Mouse (Mus musculus) testis, postnatal 14 days (tissue): ENCODE measurements at regions not wholly inside any gene's neighbourhood (a gene's known extent, or its start where the extent isn't known, plus 50 kb on each side); places are given as distances from the start of the nearest gene placed in this dataset.

Experiments used
- DNase-seq: peaks from one replicate; pipeline ENCODE4 v3.0.0; 2021; ENCODE audit warnings: low spot score

DNA sequence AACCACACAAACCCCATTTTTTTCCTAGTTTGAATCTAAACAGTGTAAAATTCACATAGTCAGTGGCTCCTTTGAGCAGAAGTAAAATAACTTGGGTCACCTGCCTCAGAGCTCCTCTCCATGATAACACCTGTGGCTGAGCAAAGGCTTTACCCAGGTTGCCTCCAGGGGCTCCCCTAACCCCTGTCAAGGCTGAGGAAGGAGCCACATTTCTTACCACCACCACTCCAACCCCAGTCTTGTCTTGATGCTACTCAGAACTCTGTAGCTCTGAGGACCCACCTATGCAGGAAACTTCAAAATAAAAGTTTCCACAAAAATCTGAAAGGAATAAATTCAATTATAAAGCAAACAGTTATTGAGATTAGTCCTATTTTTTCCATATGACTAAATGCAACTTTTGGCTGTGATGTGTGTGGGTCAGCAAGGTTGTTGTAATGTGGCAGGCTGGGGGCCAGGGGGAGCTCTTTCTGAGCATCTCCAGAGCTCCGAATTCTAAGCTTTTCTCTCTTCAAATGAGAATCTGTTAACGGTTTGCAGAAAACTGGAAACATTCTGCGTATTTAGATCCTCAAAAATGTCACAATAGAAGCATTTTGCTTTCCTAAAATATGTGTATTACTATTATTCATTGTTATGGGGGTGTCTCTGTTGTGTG is 159.0 kb upstream of the Dusp10 start:
- DNase-seq, result no peak

DNA sequence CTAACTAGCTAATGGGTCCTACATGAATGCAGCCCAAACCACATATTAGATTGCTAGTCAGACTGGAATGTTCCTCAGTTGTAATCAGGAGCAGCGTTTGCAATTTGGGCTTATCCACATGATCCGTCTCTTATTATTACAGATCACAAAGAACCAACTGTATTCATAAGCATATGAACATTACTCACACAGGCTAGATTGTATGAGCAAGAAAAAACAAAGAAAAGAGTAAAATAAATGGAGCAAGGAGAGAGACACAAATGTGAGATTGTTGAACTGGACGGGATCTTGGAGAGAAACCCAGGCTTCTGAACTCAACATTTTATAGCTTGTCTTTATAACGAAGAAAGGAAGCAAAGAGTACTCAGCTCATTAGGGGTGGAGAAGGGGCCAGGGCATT is 148.0 kb upstream of the Dusp10 start:
- DNase-seq, result no peak

DNA sequence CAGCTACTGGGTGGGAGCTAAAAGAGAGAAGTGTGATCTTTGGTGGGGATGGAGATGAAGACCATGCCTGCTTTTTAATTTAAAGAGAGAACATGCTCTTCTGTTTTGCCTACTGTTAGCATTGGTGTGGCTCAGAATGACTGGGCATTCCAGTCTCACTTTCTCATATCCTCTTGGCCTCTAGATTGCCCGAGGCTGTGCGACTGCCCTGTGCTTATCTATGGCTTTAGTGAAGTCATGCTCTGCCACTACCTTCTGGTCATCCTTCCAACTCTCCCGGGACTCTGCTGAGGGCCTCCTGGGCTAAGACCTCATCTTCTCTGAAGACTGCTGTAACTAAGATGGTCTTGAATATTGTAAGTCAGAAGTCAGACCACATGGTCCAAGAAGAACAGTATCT is 147.5 kb upstream of the Dusp10 start:
- no peak for DNase-seq

- DNase-seq, result no peak
Observed at GRCm38 (mm10) chr1:183868965-183869364, 144.1 kb upstream of the Dusp10 start.

GRCm38 (mm10) chr1:183895936-183896335 is 117.2 kb upstream of the Dusp10 start:
- no peak for DNase-seq

DNA sequence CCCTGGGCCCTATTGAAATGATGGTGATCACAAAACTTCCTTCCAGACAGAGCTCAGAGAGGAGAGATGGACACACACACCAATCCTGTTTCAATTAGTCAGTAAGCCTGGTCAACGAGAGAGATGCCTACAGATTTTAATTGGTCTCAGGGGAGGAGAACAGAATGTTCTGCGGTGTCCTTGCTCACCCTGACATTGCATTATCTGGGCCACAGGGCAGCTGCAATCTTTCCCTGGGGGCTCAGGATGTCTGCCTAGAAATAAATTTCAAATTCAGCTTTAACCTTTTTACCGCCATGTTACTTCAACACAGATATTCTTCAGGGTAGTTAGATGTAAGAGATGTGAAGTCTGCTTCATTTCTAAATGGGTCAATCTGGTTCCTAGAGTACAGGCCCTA is 115.0 kb upstream of the Dusp10 start:
- DNase-seq, result peak; percentile 19

DNA sequence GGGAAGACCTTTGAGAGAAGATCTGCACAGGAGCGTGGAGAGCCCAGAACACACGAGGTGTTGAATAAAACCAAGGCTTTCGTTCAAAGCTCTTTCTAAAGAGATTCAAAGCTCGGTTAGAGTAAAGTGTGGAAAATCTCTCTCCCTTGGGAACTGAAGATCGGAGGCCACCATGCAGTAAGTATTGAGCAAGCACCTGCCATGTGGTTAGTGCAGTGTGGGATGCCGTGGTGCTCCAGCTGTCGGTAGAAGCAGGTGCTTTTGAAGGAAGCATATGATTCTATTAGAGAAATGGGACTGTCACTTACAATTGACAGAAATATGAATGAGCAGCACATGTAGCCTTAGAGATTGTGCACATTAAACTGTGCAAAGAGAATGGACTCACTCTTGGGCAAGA is 108.5 kb upstream of the Dusp10 start:
- DNase-seq, result no peak

- DNase-seq, result peak; percentile 45
Observed at GRCm38 (mm10) chr1:183905345-183906142, 107.6 kb upstream of the Dusp10 start.

DNA sequence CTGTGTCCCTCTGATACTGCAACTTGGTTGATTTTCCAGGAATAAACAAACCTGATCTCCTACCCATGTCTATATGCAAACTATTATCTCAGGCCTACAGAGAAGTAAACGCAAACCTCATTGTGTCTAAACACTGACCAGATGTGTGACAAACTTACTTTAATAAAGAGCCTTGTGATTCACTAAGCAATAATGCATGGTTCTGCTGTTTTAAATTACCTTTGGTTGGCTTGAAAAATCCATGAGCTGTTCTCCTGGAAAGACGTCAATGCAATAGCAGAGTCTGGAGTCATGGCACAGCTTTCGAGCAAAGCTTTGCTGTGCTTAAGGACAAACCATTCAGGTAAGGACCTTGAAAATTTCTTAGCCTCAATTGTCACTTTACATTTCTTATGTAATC is 95.4 kb upstream of the Dusp10 start:
- no peak for DNase-seq

- no peak for DNase-seq
Observed at GRCm38 (mm10) chr1:183921262-183921661, 91.8 kb upstream of the Dusp10 start.

GRCm38 (mm10) chr1:183928539-183928938 is 84.6 kb upstream of the Dusp10 start:
- no peak for DNase-seq

GRCm38 (mm10) chr1:183930363-183930982 is 82.6 kb upstream of the Dusp10 start:
- no peak for DNase-seq

DNA sequence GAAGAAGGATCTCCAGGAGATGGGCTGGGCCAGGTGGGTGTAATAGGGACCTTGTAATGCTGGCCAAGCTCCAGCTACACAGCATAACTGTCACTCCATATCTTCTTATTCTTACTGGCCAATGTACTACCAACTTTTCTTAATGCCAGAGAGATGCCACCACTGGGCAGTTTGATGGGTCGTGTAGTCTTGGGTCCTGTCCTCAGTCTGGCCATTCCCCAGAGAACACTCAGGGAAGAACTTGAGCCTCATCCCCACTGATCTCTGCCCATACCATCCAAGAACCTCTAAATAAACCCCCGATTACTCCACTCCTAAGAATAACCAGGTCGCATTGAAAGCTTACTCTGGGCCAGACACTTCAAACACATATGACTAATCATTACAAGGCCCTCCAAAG is 82.0 kb upstream of the Dusp10 start:
- DNase-seq, result no peak

DNA sequence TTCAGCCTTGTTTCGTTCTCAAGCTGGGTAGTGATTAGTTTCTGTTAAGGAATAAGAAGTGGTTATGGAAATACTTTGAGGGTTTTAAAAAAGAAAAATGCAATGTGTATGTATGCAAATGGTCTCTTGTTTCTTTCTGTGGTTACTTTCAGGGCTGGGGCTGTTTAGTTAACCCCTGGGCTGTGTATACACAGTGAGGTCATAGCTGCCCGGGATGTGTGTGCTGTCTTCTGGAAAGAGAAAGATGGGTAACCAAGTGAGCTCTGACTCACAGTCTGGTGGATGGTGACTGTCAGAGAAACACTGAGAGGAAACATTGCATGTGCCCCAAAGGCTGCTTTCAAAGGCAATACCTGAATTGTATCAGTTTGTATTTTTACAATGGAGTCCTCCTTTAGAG is 79.3 kb upstream of the Dusp10 start:
- DNase-seq, result no peak

DNA sequence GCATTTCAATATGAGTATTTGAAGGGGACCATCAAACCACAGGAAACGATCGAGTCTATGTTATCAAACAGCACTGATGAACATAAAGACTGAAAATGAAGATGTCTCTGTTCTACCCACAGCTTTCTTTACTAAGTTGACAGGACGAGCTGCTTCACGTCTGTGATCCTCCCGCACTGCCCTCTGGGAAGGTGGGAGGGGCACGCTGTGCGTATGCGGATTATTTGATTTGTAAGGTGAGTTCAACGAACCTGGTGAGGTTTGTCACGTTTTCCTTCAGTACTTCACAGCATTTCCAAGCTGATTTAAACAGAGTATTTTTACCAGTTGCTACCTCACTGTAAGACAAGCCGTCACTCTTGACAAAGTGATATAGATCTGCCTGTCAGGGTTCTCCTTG is 75.9 kb upstream of the Dusp10 start:
- DNase-seq, result no peak

GRCm38 (mm10) chr1:183938361-183938760 is 74.7 kb upstream of the Dusp10 start:
- DNase-seq, result no peak

- DNase-seq, result no peak
Observed at GRCm38 (mm10) chr1:183940706-183941105, 72.4 kb upstream of the Dusp10 start.

- DNase-seq, result no peak
Observed at GRCm38 (mm10) chr1:183946241-183946640, 66.9 kb upstream of the Dusp10 start.

- no peak for DNase-seq
Observed at GRCm38 (mm10) chr1:183947066-183947465, 66.0 kb upstream of the Dusp10 start.

DNA sequence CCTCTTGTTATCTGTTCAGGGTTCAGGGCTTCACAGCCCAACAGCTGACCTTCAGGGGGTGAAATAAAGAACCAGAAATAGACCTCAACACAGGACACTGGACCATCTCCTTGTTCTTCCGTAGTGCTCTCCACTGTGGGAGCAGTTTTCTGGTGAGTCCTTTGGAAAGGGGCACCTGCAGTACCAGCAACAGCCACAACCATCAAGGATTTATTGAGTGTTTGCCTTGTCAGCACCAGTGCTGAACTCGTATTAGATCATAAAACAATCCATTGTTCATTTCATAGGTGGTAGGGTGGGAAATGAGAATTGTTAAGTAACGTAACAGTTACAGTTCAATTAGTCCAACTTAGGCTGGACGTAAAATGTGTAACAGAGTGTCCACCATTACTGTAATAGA is 63.9 kb upstream of the Dusp10 start:
- no peak for DNase-seq

DNA sequence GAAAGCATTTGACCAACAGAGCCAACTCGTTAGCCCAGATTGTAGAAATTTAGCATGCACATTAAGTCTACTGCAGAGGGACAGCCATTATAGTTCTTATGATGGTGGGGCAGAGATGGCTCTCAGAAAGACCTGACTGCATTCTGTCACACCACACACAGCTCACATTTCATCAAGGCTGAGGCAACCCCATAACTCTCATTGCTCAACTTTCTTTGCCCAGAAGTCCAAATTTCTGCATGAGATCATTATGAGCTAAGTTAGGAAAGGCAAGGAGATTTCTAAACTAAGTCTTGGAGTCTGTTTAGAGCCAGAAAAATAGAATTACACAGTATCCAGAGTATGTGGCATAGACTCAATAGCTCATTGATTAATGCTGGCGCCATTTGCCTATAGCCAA is 59.0 kb upstream of the Dusp10 start:
- DNase-seq, result no peak

DNA sequence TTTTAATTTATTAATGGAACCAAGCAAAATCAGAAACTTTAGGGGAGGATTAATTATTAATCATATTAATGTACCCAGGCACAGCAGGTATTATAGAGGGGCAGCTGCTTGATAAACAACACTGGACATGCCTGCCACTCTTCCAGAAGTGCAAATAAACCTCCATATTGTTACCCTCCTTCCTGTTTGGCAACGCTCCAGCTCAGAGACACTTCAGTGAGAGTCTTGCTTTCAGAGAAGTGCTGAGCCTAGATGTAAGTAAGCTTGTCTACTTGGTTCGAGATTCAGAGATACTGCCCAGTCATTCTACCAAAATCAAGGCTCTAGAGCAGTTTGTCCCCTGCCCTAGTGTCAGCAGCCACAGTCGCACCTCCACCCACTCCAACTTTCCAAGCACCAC is 56.7 kb upstream of the Dusp10 start:
- DNase-seq, result no peak

GRCm38 (mm10) chr1:183961383-183961782 is 51.7 kb upstream of the Dusp10 start:
- DNase-seq, result no peak
